Mouse (Mus musculus): ENCODE measurements around the gene Mctp2. TPM values are rescaled to one million over a fixed set of nuclear protein-coding genes. Genes with fewer than 3 reads are reported as not detected.

The Mctp2 gene
- total and polyA plus RNA-seq, 3 experiments = not detected

- no peak for TF ChIP-seq RCOR1 (IDR thresholded peaks at IDR 0.05; ENCODE audit: low read depth, low read length)
- no peak for TF ChIP-seq MEF2A (IDR thresholded peaks at IDR 0.05; ENCODE audit: extremely low read depth, insufficient replicate concordance, low read depth, low read length, poor library complexity, severe bottlenecking)
- TF ChIP-seq USF1 (IDR thresholded peaks at IDR 0.05; ENCODE audit: low read depth, low read length) = no peak
- TF ChIP-seq MAFK (IDR thresholded peaks at IDR 0.05; ENCODE audit: borderline replicate concordance, low read depth, low read length) = no peak
- TF ChIP-seq NRF1 (IDR thresholded peaks at IDR 0.05; ENCODE audit: insufficient read depth, low read depth, low read length, poor library complexity, severe bottlenecking) = no peak
- no peak for TF ChIP-seq MXI1 (IDR thresholded peaks at IDR 0.05; ENCODE audit: low read depth, low read length)
- TF ChIP-seq TAL1 (IDR thresholded peaks at IDR 0.05; ENCODE audit: low read length) = no peak
- TF ChIP-seq JUND (IDR thresholded peaks at IDR 0.05; ENCODE audit: low read depth, low read length) = no peak
- TF ChIP-seq POLR2AphosphoS2 (IDR thresholded peaks at IDR 0.05; ENCODE audit: low read length) = no peak
- TF ChIP-seq KAT2A (conservative IDR thresholded peaks at IDR 0.05; ENCODE audit: low read depth, low read length) = no peak
- TF ChIP-seq SIN3A (IDR thresholded peaks at IDR 0.05; ENCODE audit: low read length) = no peak
- no peak for TF ChIP-seq BHLHE40 (IDR thresholded peaks at IDR 0.05; ENCODE audit: borderline replicate concordance, low read depth, low read length)
- TF ChIP-seq NELFE (IDR thresholded peaks at IDR 0.05; ENCODE audit: low read depth, low read length) = no peak
- no peak for TF ChIP-seq RAD21 (IDR thresholded peaks at IDR 0.05; ENCODE audit: low read depth, low read length)
- H3K36me3 ChIP-seq (ENCODE audit: control insufficient read depth in 1 of 2, insufficient read depth in 2 of 2, low read length in 2 of 2) = no peaks in the 10 kb centered on the region
- H3K27ac ChIP-seq (ENCODE audit: control insufficient read depth, low read depth, low read length) = no peak overlapping the region
- H3K4me1 ChIP-seq (ENCODE audit: control insufficient read depth in 1 of 2, insufficient read depth in 2 of 2, low read length in 2 of 2) = no peaks in the 10 kb centered on the region
- no peaks in the 10 kb centered on the region for H3K9me3 ChIP-seq (replicated peaks; ENCODE audit: insufficient read depth, low read length)
- DNase-seq (ENCODE audit: low read depth, low spot score) = no peak
- no peaks in the 10 kb centered on the region for H3K27me3 ChIP-seq (ENCODE audit: control insufficient read depth in 1 of 2, insufficient read depth in 2 of 2, low read length in 2 of 2)
- no peaks in the 10 kb centered on the region for H3K79me2 ChIP-seq (ENCODE audit: control insufficient read depth, insufficient read depth, low read length, poor library complexity)
- no peak overlapping the region for H3K9ac ChIP-seq (ENCODE audit: control insufficient read depth, low read depth, low read length, poor library complexity, severe bottlenecking)
- no peak overlapping the region for H3K4me3 ChIP-seq (ENCODE audit: control insufficient read depth in 1 of 2, insufficient read depth in 1 of 2, low read depth in 2 of 2, low read length in 2 of 2)
Observed at GRCm38 (mm10) chr7:72320906-72321305, 14.5 kb upstream of the Mctp2 start.

- TF ChIP-seq MAX (IDR thresholded peaks at IDR 0.05; ENCODE audit: low read length) (no peak), KAT2A (conservative IDR thresholded peaks at IDR 0.05; ENCODE audit: low read depth, low read length) (no peak), CHD2 (IDR thresholded peaks at IDR 0.05; ENCODE audit: low read length) (no peak), ZNF384 (IDR thresholded peaks at IDR 0.05; ENCODE audit: low read depth, low read length) (no peak), JUND (IDR thresholded peaks at IDR 0.05; ENCODE audit: low read depth, low read length) (no peak)
- Histone ChIP-seq H3K4me3 (ENCODE audit: control insufficient read depth in 1 of 2, insufficient read depth in 1 of 2, low read depth in 2 of 2, low read length in 2 of 2) (no peak overlapping the region), H3K4me1 (ENCODE audit: control insufficient read depth in 1 of 2, insufficient read depth in 2 of 2, low read length in 2 of 2) (no peaks in the 10 kb centered on the region), H3K27me3 (ENCODE audit: control insufficient read depth in 1 of 2, insufficient read depth in 2 of 2, low read length in 2 of 2) (no peaks in the 10 kb centered on the region), H3K27ac (ENCODE audit: control insufficient read depth, low read depth, low read length) (no peak overlapping the region), H3K9me3 (replicated peaks; ENCODE audit: insufficient read depth, low read length) (no peaks in the 10 kb centered on the region), H3K9ac (ENCODE audit: control insufficient read depth, low read depth, low read length, poor library complexity, severe bottlenecking) (no peak overlapping the region), H3K36me3 (ENCODE audit: control insufficient read depth in 1 of 2, insufficient read depth in 2 of 2, low read length in 2 of 2) (no peaks in the 10 kb centered on the region), H3K79me2 (ENCODE audit: control insufficient read depth, insufficient read depth, low read length, poor library complexity) (no peaks in the 10 kb centered on the region)
- no peak for DNase-seq (ENCODE audit: low read depth, low spot score)
Observed at GRCm38 (mm10) chr7:72320441-72320840, 14.0 kb upstream of the Mctp2 start.
